Mouse (Mus musculus): ENCODE data around the gene 4930435E12Rik. TPM values are rescaled to one million over a fixed set of nuclear protein-coding genes. Genes with fewer than 3 reads are reported as not detected.

The 4930435E12Rik gene
- total RNA-seq, 1 experiment = 0.22 TPM

- no peak for DNase-seq (ENCODE audit: low read depth, low spot score)
- no peak overlapping the region for H3K27ac ChIP-seq (ENCODE audit: insufficient read depth, low read depth, low read length, poor library complexity, severe bottlenecking)
- in situ Hi-C loops (cut with MboI; ENCODE audit: low sequenced_read_pairs in 2 of 2, unreplicated experiment in 2 of 2) = no loop called here
- no peaks in the 10 kb centered on the region for H3K4me1 ChIP-seq (ENCODE audit: control insufficient read depth in 2 of 2, insufficient read depth in 2 of 2, low read length in 2 of 2, poor library complexity in 1 of 2)
- H3K9me3 ChIP-seq (ENCODE audit: control insufficient read depth, insufficient read depth, low read depth, low read length) = no peaks in the 10 kb centered on the region
- H3K4me3 ChIP-seq (ENCODE audit: insufficient read depth in 1 of 2, low read depth in 1 of 2, low read length in 2 of 2, poor library complexity in 1 of 2, severe bottlenecking in 1 of 2) = no peak overlapping the region
- TF ChIP-seq ZNF384 (IDR thresholded peaks at IDR 0.05; ENCODE audit: low read depth, low read length) = no peak
- no peak for TF ChIP-seq ZC3H11A (IDR thresholded peaks at IDR 0.05; ENCODE audit: borderline replicate concordance, low read depth, low read length)
- TF ChIP-seq HCFC1 (IDR thresholded peaks at IDR 0.05; ENCODE audit: borderline replicate concordance, insufficient read depth, low read length) = no peak
- no peak for TF ChIP-seq CHD2 (IDR thresholded peaks at IDR 0.05; ENCODE audit: low read depth, low read length)
- TF ChIP-seq MAFK (IDR thresholded peaks at IDR 0.05; ENCODE audit: insufficient read depth, low read depth, low read length) = no peak
- H3K9ac ChIP-seq (ENCODE audit: insufficient read depth, low read depth, low read length, poor library complexity, severe bottlenecking) = no peak overlapping the region
- peaks cover 1% of the 10 kb centered on the region; the same call in 1 of the 2 replicates for H3K36me3 ChIP-seq (ENCODE audit: control insufficient read depth, insufficient read depth, low read length, poor library complexity, severe bottlenecking)
Observed at GRCm38 (mm10) chr16:38768386-38768785, 60.2 kb downstream of the 4930435E12Rik start.

DNA sequence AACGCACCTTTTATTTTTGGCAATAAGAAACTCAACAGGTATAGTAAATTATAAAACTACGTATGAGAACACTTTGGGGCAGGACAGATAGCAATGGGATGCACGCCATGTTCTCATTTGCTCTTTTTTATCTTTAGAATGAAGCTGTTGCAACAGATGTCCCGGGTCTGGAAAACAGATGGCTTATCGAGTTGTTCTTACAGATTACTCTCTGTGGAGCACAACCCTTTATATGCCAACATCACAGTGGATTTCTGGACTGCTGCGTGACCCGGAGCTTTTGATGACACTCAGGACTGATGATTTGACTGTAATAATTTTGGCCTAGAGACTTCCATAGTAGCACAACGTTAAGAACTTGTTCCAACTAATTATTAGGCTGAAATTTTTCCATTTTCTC is 60.8 kb downstream of the 4930435E12Rik start:
- Histone ChIP-seq H3K4me1 (ENCODE audit: control insufficient read depth in 2 of 2, insufficient read depth in 2 of 2, low read length in 2 of 2, poor library complexity in 1 of 2) (no peaks in the 10 kb centered on the region), H3K36me3 (ENCODE audit: control insufficient read depth, insufficient read depth, low read length, poor library complexity, severe bottlenecking) (peaks cover 1% of the 10 kb centered on the region; the same call in 1 of the 2 replicates), H3K9me3 (ENCODE audit: control insufficient read depth, insufficient read depth, low read depth, low read length) (no peaks in the 10 kb centered on the region), H3K4me3 (ENCODE audit: insufficient read depth in 1 of 2, low read depth in 1 of 2, low read length in 2 of 2, poor library complexity in 1 of 2, severe bottlenecking in 1 of 2) (no peak overlapping the region), H3K9ac (ENCODE audit: insufficient read depth, low read depth, low read length, poor library complexity, severe bottlenecking) (no peak overlapping the region), H3K27ac (ENCODE audit: insufficient read depth, low read depth, low read length, poor library complexity, severe bottlenecking) (no peak overlapping the region)
- in situ Hi-C loops (cut with MboI; ENCODE audit: low sequenced_read_pairs in 2 of 2, unreplicated experiment in 2 of 2) = no loop called here
- DNase-seq (ENCODE audit: low read depth, low spot score) = no peak
- TF ChIP-seq MAFK (IDR thresholded peaks at IDR 0.05; ENCODE audit: insufficient read depth, low read depth, low read length) (no peak), HCFC1 (IDR thresholded peaks at IDR 0.05; ENCODE audit: borderline replicate concordance, insufficient read depth, low read length) (no peak), ZNF384 (IDR thresholded peaks at IDR 0.05; ENCODE audit: low read depth, low read length) (no peak), CHD2 (IDR thresholded peaks at IDR 0.05; ENCODE audit: low read depth, low read length) (no peak), ZC3H11A (IDR thresholded peaks at IDR 0.05; ENCODE audit: borderline replicate concordance, low read depth, low read length) (no peak)

DNA sequence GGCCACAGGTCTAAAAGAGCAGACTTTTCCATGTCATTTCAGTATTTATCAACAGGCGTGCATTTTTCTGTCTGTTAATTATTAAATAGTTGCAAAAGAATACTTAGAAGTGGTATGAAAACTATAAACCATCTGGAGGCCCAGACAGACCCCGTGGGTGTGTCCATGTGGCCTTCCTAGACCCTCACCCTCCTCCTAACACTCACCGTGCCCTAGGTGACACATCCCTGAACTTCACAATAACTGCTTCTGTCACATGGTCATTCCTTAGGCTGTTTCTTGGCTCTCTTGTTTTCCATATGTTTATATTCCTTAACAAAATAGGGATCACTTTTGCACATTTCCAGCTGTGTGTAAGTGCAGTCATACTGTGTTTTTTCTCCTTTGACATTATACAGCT is 61.9 kb downstream of the 4930435E12Rik start:
- in situ Hi-C loops (cut with MboI; ENCODE audit: low sequenced_read_pairs in 2 of 2, unreplicated experiment in 2 of 2) = no loop called here
- no peak for DNase-seq (ENCODE audit: low read depth, low spot score)
- Histone ChIP-seq H3K9ac (ENCODE audit: insufficient read depth, low read depth, low read length, poor library complexity, severe bottlenecking) (no peak overlapping the region), H3K36me3 (ENCODE audit: control insufficient read depth, insufficient read depth, low read length, poor library complexity, severe bottlenecking) (peaks cover 1% of the 10 kb centered on the region; the same call in 1 of the 2 replicates), H3K4me1 (ENCODE audit: control insufficient read depth in 2 of 2, insufficient read depth in 2 of 2, low read length in 2 of 2, poor library complexity in 1 of 2) (no peaks in the 10 kb centered on the region), H3K4me3 (ENCODE audit: insufficient read depth in 1 of 2, low read depth in 1 of 2, low read length in 2 of 2, poor library complexity in 1 of 2, severe bottlenecking in 1 of 2) (no peak overlapping the region), H3K9me3 (ENCODE audit: control insufficient read depth, insufficient read depth, low read depth, low read length) (no peaks in the 10 kb centered on the region), H3K27ac (ENCODE audit: insufficient read depth, low read depth, low read length, poor library complexity, severe bottlenecking) (no peak overlapping the region)
- TF ChIP-seq MAFK (IDR thresholded peaks at IDR 0.05; ENCODE audit: insufficient read depth, low read depth, low read length) = no peak
- TF ChIP-seq CHD2 (IDR thresholded peaks at IDR 0.05; ENCODE audit: low read depth, low read length) = no peak
- no peak for TF ChIP-seq HCFC1 (IDR thresholded peaks at IDR 0.05; ENCODE audit: borderline replicate concordance, insufficient read depth, low read length)
- no peak for TF ChIP-seq ZC3H11A (IDR thresholded peaks at IDR 0.05; ENCODE audit: borderline replicate concordance, low read depth, low read length)
- no peak for TF ChIP-seq ZNF384 (IDR thresholded peaks at IDR 0.05; ENCODE audit: low read depth, low read length)

- DNase-seq (ENCODE audit: low read depth, low spot score) = no peak
- H3K36me3 ChIP-seq (ENCODE audit: control insufficient read depth, insufficient read depth, low read length, poor library complexity, severe bottlenecking) = no peaks in the 10 kb centered on the region
- no peaks in the 10 kb centered on the region for H3K9me3 ChIP-seq (ENCODE audit: control insufficient read depth, insufficient read depth, low read depth, low read length)
- no peaks in the 10 kb centered on the region for H3K4me1 ChIP-seq (ENCODE audit: control insufficient read depth in 2 of 2, insufficient read depth in 2 of 2, low read length in 2 of 2, poor library complexity in 1 of 2)
- in situ Hi-C loops (cut with MboI; ENCODE audit: low sequenced_read_pairs in 2 of 2, unreplicated experiment in 2 of 2) = no loop called here
- TF ChIP-seq HCFC1 (IDR thresholded peaks at IDR 0.05; ENCODE audit: borderline replicate concordance, insufficient read depth, low read length) (no peak), MAFK (IDR thresholded peaks at IDR 0.05; ENCODE audit: insufficient read depth, low read depth, low read length) (no peak), ZC3H11A (IDR thresholded peaks at IDR 0.05; ENCODE audit: borderline replicate concordance, low read depth, low read length) (no peak), ZNF384 (IDR thresholded peaks at IDR 0.05; ENCODE audit: low read depth, low read length) (no peak), CHD2 (IDR thresholded peaks at IDR 0.05; ENCODE audit: low read depth, low read length) (no peak)
- no peak overlapping the region for H3K27ac ChIP-seq (ENCODE audit: insufficient read depth, low read depth, low read length, poor library complexity, severe bottlenecking)
- H3K4me3 ChIP-seq (ENCODE audit: insufficient read depth in 1 of 2, low read depth in 1 of 2, low read length in 2 of 2, poor library complexity in 1 of 2, severe bottlenecking in 1 of 2) = no peak overlapping the region
- no peak overlapping the region for H3K9ac ChIP-seq (ENCODE audit: insufficient read depth, low read depth, low read length, poor library complexity, severe bottlenecking)
Observed at GRCm38 (mm10) chr16:38763508-38763907, 65.0 kb downstream of the 4930435E12Rik start.

DNA sequence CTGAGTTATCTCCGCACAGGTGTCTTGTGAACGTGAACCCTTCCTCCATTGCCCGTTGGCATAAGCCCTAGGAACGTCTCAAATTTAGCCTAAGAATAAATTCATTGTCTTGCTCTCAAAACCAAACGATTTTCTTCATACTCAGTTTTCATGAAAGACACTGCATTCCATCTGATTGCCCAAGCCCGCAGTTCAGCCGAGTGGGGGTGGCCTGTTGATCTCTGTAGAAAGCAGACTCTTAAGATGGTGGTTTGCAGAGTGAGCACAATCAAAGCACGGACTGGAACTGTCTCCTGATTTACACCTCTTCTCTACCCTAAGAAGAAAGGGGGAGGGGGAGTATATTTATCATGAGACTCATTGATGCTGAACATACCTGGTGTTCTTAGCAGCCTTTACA is 66.1 kb downstream of the 4930435E12Rik start:
- in situ Hi-C loops (cut with MboI; ENCODE audit: low sequenced_read_pairs in 2 of 2, unreplicated experiment in 2 of 2) = no loop called here
- no peak for TF ChIP-seq MAFK (IDR thresholded peaks at IDR 0.05; ENCODE audit: insufficient read depth, low read depth, low read length)
- Histone ChIP-seq H3K4me1 (ENCODE audit: control insufficient read depth in 2 of 2, insufficient read depth in 2 of 2, low read length in 2 of 2, poor library complexity in 1 of 2) (no peaks in the 10 kb centered on the region), H3K36me3 (ENCODE audit: control insufficient read depth, insufficient read depth, low read length, poor library complexity, severe bottlenecking) (peaks cover 2% of the 10 kb centered on the region; the same call in 1 of the 2 replicates), H3K9me3 (ENCODE audit: control insufficient read depth, insufficient read depth, low read depth, low read length) (no peaks in the 10 kb centered on the region), H3K27ac (ENCODE audit: insufficient read depth, low read depth, low read length, poor library complexity, severe bottlenecking) (no peak overlapping the region), H3K9ac (ENCODE audit: insufficient read depth, low read depth, low read length, poor library complexity, severe bottlenecking) (no peak overlapping the region), H3K4me3 (ENCODE audit: insufficient read depth in 1 of 2, low read depth in 1 of 2, low read length in 2 of 2, poor library complexity in 1 of 2, severe bottlenecking in 1 of 2) (no peak overlapping the region)
- DNase-seq (ENCODE audit: low read depth, low spot score) = no peak

Other genes starting within 250 kb of the 4930435E12Rik start
- 0.48 and 1.0 TPM in 2 replicates for gene Arhgap31, start 115.5 kb downstream of the 4930435E12Rik start, total RNA-seq (2012; rRNA removed)
- 6.0 and 6.7 TPM in 2 replicates for gene B4galt4, start 86.5 kb downstream of the 4930435E12Rik start, total RNA-seq (2012; rRNA removed)
- 0.42 and 0.85 TPM in 2 replicates for gene Upk1b, start 28.4 kb downstream of the 4930435E12Rik start, total RNA-seq (2012; rRNA removed)
- 2.4 and 5.0 TPM in 2 replicates for gene Igsf11, start 63.9 kb upstream of the 4930435E12Rik start, total RNA-seq (2012; rRNA removed)

All from ES-E14 (cell line).